Mouse (Mus musculus): ENCODE data around the gene Ap1ar. TPM values are rescaled to one million over a fixed set of nuclear protein-coding genes. Genes with fewer than 3 reads are reported as not detected.

Gene Ap1ar
- 43.9 and 69.3 TPM in 2 replicates for polyA plus RNA-seq (2012; rRNA removed)

DNA sequence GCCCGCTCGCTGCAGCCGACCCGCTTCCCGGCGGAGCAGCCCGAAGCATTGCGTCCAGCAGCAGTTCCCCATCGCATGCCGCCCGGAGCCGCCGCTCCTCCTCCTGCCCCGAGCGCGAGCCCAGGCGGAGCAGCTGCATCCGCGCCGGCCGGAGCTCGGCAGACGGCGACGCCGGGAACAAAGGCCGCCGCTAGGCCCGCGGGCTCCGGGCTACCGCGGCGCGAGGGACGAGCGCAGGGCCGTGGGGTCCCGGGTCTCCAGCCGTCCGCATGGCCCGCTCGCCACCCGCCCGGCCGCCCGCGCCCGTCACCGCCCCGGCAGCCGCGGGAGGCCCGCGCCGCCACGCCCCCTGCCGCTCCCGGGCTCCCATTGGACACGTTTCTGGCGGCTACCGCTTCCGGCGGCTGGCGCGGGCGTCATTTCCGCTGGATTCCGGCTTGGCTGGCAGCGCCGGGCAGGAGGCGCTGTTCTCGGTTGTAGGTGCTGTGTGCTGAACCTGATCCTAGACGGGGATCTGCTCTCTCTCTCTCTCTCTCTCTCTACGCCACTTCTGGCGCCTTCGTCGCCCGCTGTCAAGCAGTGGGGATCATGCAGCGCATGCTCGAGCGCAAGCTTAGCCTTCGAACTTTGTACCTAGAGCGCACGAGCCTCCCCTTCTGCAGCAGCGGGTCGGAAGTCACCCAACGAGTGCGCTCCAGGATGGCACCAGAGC is at the start of gene Ap1ar:
TSS of gene Ap1ar (minus strand) at position 370 of the 712 bp plus-strand sequence.
- TF ChIP-seq CTCF (IDR thresholded peaks at IDR 0.05; ENCODE audit: borderline replicate concordance, extremely low read depth, insufficient read depth, insufficient read length) (peak; percentile 66), POLR2A (IDR thresholded peaks at IDR 0.05; ENCODE audit: borderline replicate concordance, extremely low read depth, insufficient read depth, insufficient read length, poor library complexity, severe bottlenecking) (peak; percentile 89)
- peak; percentile 98 for DNase-seq (ENCODE audit: low read depth)

- no peak for TF ChIP-seq CTCF (IDR thresholded peaks at IDR 0.05; ENCODE audit: borderline replicate concordance, extremely low read depth, insufficient read depth, insufficient read length)
- TF ChIP-seq POLR2A (IDR thresholded peaks at IDR 0.05; ENCODE audit: borderline replicate concordance, extremely low read depth, insufficient read depth, insufficient read length, poor library complexity, severe bottlenecking) = no peak
- no peak for DNase-seq (ENCODE audit: low read depth)
These were observed 44.4 kb upstream of the Ap1ar start for GRCm38 (mm10) chr3:127881684-127882083.

GRCm38 (mm10) chr3:127879968-127880367 is 42.6 kb upstream of the Ap1ar start:
- DNase-seq (ENCODE audit: low read depth) = no peak
- no peak for TF ChIP-seq CTCF (IDR thresholded peaks at IDR 0.05; ENCODE audit: borderline replicate concordance, extremely low read depth, insufficient read depth, insufficient read length)

DNA sequence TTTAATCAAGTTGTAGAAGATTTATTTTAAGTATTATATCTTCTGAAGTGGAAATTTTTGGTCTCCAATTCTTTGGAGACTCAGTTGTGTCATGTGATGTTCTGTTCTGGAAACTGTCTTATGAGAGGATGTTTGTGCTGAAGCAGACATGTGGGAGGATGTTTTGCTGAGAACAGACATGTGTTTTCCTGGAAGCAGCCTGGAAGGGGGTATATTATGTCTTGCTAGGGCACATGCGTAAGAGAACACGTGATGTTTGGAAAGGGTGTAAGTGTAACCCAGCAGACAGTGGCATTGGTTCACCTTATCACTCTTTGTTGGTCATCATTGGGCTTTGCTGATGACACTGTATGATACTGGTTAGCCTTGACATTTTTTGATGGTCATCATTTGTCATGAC is 38.2 kb upstream of the Ap1ar start:
- no peak for DNase-seq (ENCODE audit: low read depth)

DNA sequence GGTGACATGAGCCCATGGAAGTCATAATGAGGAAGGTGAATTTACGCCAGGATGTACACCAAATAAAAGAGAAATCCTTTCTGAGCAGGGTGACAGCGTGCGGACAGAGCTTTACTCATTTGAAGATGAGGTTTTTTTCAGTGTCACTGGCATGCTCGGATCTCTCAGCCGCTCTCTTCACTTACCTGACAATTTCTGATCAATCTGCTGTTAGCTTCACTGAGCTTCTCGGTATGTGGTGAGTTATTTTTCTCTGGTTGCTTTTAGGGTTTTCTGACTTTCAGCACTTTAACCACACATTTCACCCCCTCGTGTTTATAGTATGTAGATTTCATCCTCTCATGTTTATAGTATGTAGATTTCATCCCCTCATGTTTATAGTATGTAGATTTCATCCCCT is 37.7 kb upstream of the Ap1ar start:
- TF ChIP-seq CTCF (IDR thresholded peaks at IDR 0.05; ENCODE audit: borderline replicate concordance, extremely low read depth, insufficient read depth, insufficient read length) (no peak), POLR2A (IDR thresholded peaks at IDR 0.05; ENCODE audit: borderline replicate concordance, extremely low read depth, insufficient read depth, insufficient read length, poor library complexity, severe bottlenecking) (no peak)
- no peak for DNase-seq (ENCODE audit: low read depth)

More for the DNA sequence above, 38.2 kb upstream of the Ap1ar start:
- TF ChIP-seq POLR2A (IDR thresholded peaks at IDR 0.05; ENCODE audit: borderline replicate concordance, extremely low read depth, insufficient read depth, insufficient read length, poor library complexity, severe bottlenecking) (no peak), CTCF (IDR thresholded peaks at IDR 0.05; ENCODE audit: borderline replicate concordance, extremely low read depth, insufficient read depth, insufficient read length) (no peak)

- peak; percentile 78 for DNase-seq (ENCODE audit: low read depth)
- TF ChIP-seq CTCF (IDR thresholded peaks at IDR 0.05; ENCODE audit: borderline replicate concordance, extremely low read depth, insufficient read depth, insufficient read length) = no peak
- no peak for TF ChIP-seq POLR2A (IDR thresholded peaks at IDR 0.05; ENCODE audit: borderline replicate concordance, extremely low read depth, insufficient read depth, insufficient read length, poor library complexity, severe bottlenecking)
These were observed 37.0 kb upstream of the Ap1ar start for GRCm38 (mm10) chr3:127874254-127874883.

GRCm38 (mm10) chr3:127871575-127871974 is 34.3 kb upstream of the Ap1ar start:
- DNase-seq (ENCODE audit: low read depth) = no peak
- TF ChIP-seq POLR2A (IDR thresholded peaks at IDR 0.05; ENCODE audit: borderline replicate concordance, extremely low read depth, insufficient read depth, insufficient read length, poor library complexity, severe bottlenecking) = no peak
- no peak for TF ChIP-seq CTCF (IDR thresholded peaks at IDR 0.05; ENCODE audit: borderline replicate concordance, extremely low read depth, insufficient read depth, insufficient read length)

GRCm38 (mm10) chr3:127868880-127869279 is 31.6 kb upstream of the Ap1ar start:
- peak; percentile 86 for DNase-seq (ENCODE audit: low read depth)
- TF ChIP-seq POLR2A (IDR thresholded peaks at IDR 0.05; ENCODE audit: borderline replicate concordance, extremely low read depth, insufficient read depth, insufficient read length, poor library complexity, severe bottlenecking) = no peak
- no peak for TF ChIP-seq CTCF (IDR thresholded peaks at IDR 0.05; ENCODE audit: borderline replicate concordance, extremely low read depth, insufficient read depth, insufficient read length)

DNA sequence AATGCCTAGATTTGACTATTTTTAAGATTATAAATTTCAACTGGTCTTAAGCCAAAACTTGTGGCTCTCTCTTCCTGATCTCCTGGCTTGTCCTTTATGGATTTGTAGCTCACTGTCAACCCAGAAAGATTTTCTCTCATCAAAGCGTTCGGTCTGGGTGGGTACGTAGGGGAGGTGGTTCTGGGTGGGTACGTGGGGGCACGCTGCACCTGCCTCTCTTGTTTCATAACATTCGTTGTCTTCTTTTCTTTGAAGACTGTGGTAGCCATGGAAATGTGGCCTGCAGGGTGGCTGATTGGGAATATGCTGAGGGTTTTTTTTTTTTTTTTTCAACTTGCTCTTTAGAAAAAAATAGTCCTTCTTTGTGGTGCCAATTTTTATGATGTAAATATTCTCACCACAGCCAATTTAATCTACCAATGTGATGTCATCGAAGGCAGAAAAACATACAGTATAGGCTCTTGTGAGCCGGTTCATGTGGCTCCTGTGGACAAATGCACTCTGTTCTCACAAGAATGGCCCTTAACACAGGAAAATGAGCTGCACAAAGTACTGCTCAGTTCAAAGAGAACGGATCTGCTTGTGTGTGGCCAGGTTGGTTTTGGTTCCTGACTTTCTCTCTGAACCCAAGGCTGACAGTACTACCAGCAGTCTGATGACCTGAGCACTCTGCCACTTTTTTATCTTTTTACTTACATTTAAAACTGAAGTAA is 30.9 kb upstream of the Ap1ar start:
- no peak for TF ChIP-seq POLR2A (IDR thresholded peaks at IDR 0.05; ENCODE audit: borderline replicate concordance, extremely low read depth, insufficient read depth, insufficient read length, poor library complexity, severe bottlenecking)
- TF ChIP-seq CTCF (IDR thresholded peaks at IDR 0.05; ENCODE audit: borderline replicate concordance, extremely low read depth, insufficient read depth, insufficient read length) = no peak
- DNase-seq (ENCODE audit: low read depth) = peak; percentile 61

DNA sequence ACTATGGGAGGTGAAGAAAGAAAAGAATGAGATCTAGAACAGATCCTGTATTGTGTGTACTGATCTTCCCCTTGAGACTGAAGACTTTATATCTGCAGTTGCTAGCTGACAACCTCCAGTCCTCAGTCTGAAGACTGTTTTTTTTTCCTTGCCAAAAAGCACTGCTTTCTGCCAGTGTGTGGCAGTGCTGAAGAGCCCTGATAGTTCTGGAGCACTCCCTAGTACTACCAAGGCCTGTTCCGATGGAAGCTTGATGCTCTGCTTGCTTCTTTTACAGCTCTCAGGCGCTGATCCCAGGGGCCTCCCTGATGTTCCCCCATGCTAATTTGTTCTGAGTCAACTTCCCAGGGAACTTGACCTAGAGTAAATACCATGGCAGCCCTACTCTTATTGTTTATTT is 26.9 kb upstream of the Ap1ar start:
- DNase-seq (ENCODE audit: low read depth) = no peak
- no peak for TF ChIP-seq CTCF (IDR thresholded peaks at IDR 0.05; ENCODE audit: borderline replicate concordance, extremely low read depth, insufficient read depth, insufficient read length)
- TF ChIP-seq POLR2A (IDR thresholded peaks at IDR 0.05; ENCODE audit: borderline replicate concordance, extremely low read depth, insufficient read depth, insufficient read length, poor library complexity, severe bottlenecking) = no peak

GRCm38 (mm10) chr3:127863571-127863970 is 26.2 kb upstream of the Ap1ar start:
- DNase-seq (ENCODE audit: low read depth) = no peak
- TF ChIP-seq CTCF (IDR thresholded peaks at IDR 0.05; ENCODE audit: borderline replicate concordance, extremely low read depth, insufficient read depth, insufficient read length) (no peak), POLR2A (IDR thresholded peaks at IDR 0.05; ENCODE audit: borderline replicate concordance, extremely low read depth, insufficient read depth, insufficient read length, poor library complexity, severe bottlenecking) (no peak)

All from brain, embryonic 14.5 days (tissue).